Mouse (Mus musculus) layer of hippocampus, adult 2 months (tissue): Measurements from ENCODE around the gene Ankrd23. TPM values are rescaled to one million over a fixed set of nuclear protein-coding genes. Genes with fewer than 3 reads are reported as not detected.

Experiments used
- DNase-seq, 2 experiments: peaks; one replicate each; pipeline ENCODE4 v3.0.0; 2022; ENCODE audit warnings: low spot score in 2 of 2
- H3K27ac ChIP-seq: fragments of 200-600 bp; 2 replicates; pipeline ENCODE4 v1.8.1; 2022
- H3K4me3 ChIP-seq: fragments of 200-600 bp; 2 replicates; pipeline ENCODE4 v1.8.1; 2022; ENCODE audit warnings: mild to moderate bottlenecking
- CTCF ChIP-seq: fragments of 200-600 bp; conservative IDR thresholded peaks from 2 replicates; pipeline ENCODE4 v1.8.1; 2022; ENCODE audit warnings: antibody characterized with exemption, mild to moderate bottlenecking, moderate library complexity
- total RNA-seq, 2 experiments: library from RNA; stranded (reverse); gene quantifications; 2 replicates each; pipeline ENCODE4 v1.2.3; 2021

The Ankrd23 gene
- total RNA-seq, 2 experiments from 2014 or later: 6.8 to 10.3 TPM

DNA sequence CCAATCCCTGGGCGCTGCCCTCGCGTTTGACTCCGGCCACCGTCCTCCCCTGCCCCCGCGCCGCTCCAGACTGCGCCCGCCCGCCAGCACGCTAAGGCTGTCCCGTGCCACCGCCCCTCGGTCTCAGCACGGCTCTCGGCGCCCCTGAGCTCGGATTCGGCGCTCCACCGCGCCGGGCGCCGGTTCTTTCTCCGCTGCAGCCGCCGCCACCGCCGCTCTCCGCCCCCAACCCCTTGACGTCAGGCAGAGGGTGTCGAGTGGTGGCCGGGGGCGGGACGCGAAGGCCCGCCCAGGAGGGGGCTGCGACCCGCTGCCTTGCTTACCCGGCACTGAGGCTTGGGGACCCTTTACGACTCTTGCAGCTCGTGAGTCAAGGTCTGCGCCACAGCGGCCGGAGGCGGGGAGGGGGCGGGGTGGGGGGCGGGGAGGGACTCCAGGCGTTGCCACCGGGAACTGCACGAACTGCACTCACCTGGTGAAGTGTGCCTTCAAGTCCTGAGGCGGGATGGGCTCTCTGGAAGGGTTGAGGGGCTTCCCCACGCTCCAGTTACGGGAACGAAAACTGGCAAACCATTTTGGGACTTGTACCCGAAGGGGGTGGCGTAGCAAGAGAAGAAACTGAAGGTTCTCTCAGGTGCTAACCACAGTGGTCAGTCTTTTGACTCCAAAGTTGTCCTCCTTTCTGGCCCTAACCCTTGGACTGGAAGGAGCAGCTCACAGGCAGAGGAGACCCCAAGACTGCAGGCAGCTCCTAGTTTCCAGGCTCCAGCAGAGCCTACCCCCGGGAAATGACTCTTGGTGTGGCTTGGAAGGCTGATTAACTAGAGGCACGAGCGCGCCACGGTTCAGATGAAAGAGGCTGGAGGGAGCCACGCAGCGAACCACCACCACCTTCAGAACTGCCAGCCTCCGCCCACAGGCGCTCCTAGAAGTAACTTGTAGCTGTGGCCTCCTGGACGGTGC, 21.6 kb upstream of the Ankrd23 start, which contains the start of gene Sema4c:
Gene Sema4c (minus strand): TSS at position 319 of the 963 bp plus-strand sequence.
- DNase-seq: peak; percentile 62 to 74
- peak within 1 kb of the TSS; percentile 87 for H3K4me3 ChIP-seq
- H3K27ac ChIP-seq: peak within 1 kb of the TSS; percentile 98
- TF ChIP-seq CTCF: peak; percentile 38

DNA sequence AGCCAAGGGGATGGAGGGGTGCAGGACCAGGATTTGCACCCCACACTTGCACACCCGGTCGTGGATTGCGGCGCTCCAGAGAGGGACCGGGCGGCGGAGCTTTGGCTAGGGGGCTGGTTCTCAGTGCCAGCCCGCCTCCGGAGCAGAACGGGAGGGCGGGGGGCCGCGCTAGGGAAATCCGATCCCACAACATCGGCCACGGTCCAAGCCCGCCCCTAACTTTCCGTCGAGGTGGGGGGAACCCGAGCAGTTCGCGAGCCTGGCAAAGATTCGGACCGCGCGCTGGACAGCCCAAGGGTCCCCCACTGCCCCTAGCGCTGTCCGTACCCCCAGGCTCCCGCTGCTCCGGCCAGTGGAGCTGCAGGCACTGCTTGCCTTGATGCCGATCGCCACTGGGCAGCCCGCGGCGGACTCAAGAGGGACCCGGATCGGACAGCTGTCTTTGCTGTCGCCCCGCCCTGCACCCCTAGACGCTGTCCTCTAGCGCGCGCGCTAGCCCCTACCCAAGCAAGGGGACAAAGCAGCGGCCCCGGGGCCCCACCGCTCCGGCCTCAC, 20.9 kb upstream of the Ankrd23 start:
- peak; percentile 44 for TF ChIP-seq CTCF
- peak overlapping the region; percentile 87 for H3K4me3 ChIP-seq
- peak overlapping the region; percentile 98 for H3K27ac ChIP-seq
- peak; percentile 49 to 71 for DNase-seq

DNA sequence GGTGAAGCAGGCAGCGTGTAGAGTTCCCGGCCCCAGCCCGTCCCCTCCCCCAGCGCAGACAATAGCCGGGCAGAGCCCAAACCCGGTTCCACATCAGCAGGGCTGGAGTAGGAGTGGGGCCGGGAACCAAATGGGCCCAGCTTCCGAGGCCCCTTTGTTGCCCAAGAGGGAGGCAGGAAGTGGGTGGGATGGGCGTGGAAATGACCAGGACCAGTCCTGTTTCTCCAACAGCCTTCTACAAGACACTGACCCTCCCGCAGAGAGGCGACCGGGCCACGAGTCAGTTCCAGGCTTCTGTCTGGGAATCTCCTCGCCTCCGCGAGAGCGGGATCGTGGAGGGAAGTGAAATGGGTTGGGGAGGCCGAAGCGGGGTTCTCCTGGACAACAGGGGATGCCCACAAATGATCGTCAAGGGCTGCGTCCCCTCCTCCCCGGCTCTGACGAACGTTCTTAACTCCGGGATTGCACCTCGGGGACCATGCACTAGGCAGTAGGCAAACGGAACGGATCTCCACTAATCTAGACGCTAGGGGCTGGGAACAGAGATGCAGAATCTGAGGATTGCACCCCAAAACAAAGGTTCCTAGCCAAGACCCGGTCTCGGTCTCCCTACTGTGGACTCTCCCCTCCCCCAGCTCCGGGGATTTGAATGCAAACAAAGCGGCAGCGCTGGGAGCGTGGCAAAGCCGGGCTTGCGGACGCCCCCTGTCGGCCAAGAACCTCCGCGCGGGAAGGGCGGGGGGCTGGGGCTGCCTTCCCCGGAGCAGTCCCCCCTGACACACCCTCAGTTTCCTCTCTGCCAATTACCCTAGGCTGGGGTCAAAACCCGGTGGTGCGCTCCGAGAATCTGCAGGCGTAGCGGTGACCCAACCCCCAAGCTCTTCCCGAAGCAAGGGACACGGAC, 20.1 kb upstream of the Ankrd23 start:
- TF ChIP-seq CTCF: peak; percentile 98
- Histone ChIP-seq H3K4me3 (peak overlapping the region; percentile 87), H3K27ac (peak overlapping the region; percentile 98)
- DNase-seq: peak; percentile 91 to 95

DNA sequence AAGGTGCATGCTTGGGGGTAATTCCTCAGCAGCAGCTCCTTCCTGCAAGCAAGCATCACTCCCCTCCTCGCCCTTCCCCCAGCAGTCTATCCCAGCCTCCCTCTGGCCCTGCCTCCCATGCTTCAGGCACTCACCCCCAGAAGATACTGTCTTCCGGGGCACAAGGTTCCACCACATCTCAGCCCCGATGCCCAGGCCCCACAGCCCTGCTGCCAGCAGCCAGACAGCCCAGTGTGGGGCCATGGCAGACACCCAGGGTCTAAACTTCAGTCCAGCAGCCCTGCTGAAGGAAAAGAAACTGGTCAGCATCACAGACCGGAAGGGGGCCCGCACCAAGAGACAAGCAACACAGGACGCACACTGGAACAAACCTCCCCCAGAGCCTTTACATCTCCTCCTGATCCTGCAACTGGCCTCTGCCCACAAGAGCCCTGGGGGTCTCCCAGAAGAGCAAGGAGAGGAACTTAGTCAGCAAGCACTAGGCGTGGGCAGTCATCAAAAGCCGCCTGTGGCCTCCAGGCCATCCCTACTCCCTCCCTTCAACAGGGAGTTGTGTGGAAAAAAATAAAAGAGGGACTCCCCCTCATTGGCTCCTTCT, 19.2 kb upstream of the Ankrd23 start:
- no peak for TF ChIP-seq CTCF
- H3K4me3 ChIP-seq: peak overlapping the region; percentile 87
- DNase-seq: no peak
- H3K27ac ChIP-seq: peak overlapping the region; percentile 98

DNA sequence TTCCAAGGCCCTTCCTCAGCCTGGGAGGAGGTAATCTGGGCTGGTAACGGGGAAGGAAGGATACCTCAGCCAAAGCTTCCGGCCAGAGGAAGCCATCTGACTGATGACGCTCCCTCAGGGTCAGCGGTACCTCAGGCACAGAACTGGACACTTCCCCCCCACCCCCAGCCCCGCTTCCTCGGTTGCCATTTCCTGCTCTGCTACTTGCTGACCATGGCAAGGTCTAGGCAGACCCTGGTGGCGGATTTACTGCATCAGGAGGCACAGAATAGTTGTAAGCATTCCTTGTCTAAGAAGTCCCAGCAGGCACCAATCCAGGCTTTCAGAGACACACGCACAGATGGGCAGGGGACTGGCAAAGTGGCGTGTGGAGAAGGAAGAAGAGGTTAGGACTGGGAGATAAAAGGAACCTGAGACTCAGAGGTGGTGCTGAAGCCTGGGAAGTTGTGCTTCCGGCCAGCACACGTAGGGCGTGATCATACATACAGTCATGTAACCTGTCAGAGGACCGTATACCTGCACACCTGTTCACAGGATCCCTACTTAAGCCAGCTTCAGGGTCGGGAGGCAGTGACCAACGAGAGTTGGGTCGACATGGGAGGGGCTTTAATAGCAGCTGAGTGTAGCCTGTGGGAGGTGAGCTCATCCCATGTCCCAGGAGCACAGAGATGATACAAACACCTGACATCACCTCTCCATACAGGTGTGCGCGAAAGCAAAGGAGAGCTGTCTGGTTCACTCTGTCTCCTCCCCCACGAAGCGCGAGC, 18.1 kb upstream of the Ankrd23 start:
- Histone ChIP-seq H3K4me3 (no peak overlapping the region; the same call in 1 of the 2 replicates), H3K27ac (peak overlapping the region; percentile 98; the same call in 1 of the 2 replicates)
- DNase-seq: no peak
- no peak for TF ChIP-seq CTCF

DNA sequence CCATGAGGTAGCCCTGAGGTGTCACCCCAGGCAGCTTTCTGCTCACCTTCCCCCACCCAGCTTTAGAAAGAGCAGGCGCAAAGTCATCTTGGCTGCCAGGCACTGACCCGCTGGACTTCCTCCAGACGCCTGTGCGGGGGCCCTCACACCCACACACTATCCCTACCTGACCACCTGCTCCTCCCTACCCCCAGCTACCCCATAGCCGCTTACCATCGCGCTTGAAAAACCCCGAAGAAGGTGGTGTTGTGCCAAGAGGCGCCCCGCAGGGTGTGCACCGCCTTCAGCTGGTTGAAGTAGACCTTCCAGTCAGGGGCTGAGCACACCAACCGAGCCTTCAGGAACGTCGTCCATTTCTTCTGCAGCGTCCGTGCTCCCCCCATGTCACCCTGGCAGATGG, 15.8 kb upstream of the Ankrd23 start:
- no peak for TF ChIP-seq CTCF
- Histone ChIP-seq H3K4me3 (no peak overlapping the region), H3K27ac (no peak overlapping the region)
- no peak for DNase-seq

DNA sequence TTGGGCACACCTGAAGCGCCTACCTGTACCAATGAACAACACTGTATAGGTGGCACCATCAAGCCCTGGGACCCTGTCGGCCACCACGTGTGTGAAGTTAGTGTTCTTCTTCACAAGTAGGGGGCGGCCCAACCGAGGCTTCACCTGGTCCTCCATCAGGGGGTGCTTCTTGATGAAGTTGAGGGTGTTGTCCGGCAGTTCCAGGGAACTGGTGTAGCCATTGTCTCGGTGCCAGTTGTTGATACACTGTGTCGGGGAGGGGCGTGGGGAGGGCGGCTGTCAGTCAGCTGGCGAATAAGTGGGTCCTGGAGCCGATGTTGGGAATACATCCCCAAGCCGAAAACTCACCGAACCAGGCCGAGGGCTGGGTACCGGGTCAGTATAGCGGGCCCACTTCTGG, 15.2 kb upstream of the Ankrd23 start:
- TF ChIP-seq CTCF: no peak
- Histone ChIP-seq H3K27ac (no peak overlapping the region), H3K4me3 (no peak overlapping the region)
- DNase-seq: no peak

DNA sequence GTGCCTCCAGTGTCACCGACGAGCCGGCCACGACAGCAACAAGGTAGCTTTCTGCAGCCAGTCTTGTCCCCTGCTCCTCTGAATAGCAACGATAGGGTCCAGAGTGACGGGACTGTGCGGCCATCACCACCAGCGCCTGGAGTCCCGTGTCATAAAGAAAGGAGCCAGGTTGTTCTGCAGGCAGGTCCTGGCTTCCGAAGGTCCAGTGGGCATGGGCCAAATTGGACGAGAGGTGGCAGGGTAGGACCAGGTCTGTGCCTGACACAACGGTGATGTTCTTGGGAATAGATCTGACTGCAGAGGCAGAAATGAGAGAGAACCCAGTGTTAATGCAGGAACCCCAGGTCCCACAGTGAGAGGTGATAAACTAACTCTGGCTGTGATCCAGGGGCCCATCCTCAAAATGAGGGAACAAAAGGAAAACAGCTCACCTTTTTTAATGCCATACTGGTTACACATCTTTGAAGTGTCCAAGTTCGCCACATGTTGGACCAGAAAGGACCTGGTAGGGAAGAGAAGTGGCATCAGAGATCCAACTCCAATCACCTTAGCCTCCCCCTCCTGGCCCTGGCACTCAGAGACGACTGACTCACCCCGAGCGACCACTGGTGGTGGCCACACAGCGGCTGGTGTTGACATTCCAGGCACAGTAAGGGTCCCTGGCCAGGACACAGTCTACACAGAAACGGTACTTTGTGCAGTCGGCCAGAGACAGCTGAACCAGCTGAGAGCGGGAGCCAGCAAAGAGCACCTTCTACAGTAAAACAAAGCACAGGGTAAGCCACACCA, 13.6 kb upstream of the Ankrd23 start:
- DNase-seq: no peak
- H3K4me3 ChIP-seq: no peak overlapping the region
- no peak overlapping the region for H3K27ac ChIP-seq
- TF ChIP-seq CTCF: no peak

DNA sequence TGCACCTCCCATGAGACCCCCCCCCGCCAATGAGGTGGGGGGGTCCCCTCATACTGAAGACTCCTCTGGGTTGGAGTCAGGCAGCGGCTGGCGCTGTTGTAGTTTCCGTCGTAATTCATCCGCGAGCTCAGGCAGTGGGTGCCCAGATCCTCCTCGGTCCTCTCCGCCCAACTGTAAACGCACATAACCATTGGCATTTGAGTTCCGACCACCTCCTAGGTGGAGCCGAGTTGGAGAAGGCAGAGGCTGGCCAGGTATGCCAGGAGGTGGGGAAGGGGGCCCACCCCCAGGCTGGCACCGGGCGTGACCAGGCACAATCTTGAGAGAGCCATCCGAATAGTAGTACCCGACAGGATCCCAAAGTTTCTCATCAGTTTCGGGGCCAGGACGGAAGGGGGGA, 12.8 kb upstream of the Ankrd23 start:
- no peak for TF ChIP-seq CTCF
- H3K4me3 ChIP-seq: no peak overlapping the region
- no peak for DNase-seq
- H3K27ac ChIP-seq: no peak overlapping the region

DNA sequence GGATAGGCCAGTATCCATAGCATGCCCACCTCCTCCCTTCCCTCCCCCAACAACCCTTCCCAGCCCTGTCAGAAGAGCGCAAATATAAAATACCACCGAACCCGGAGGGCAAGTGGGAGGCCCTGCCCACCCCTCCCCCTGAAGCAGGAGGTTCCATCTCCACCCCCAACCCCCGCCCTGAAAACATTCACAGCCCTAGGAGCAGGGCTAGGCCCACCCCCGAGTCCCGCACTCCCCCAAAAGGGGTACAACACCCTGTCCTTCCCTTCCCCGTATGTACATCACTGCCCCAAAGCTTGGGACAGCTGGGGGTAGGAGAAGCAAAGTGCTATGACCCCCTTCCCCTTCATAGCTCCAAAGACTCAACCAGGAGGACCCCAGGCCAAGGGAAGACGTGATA, 12.1 kb upstream of the Ankrd23 start:
- no peak for DNase-seq
- H3K27ac ChIP-seq: no peak overlapping the region; the same call in 1 of the 2 replicates
- no peak overlapping the region for H3K4me3 ChIP-seq
- TF ChIP-seq CTCF: no peak
